Mouse (Mus musculus): ENCODE results near the gene Gm28308. TPM values are rescaled to one million over a fixed set of nuclear protein-coding genes. Genes with fewer than 3 reads are reported as not detected.

Gm28308 gene
- total and polyA plus RNA-seq, 2 experiments from 2014 or later = not detected

- Histone ChIP-seq H3K9me3 (ENCODE audit: low read length) (no peaks in the 10 kb centered on the region), H3K4me1 (ENCODE audit: insufficient read depth, low read length) (no peaks in the 10 kb centered on the region), H3K4me3 (ENCODE audit: low read depth, low read length) (peak overlapping the region; percentile 13; the same call in 1 of the 2 replicates), H3K4me2 (ENCODE audit: low read depth, low read length, poor library complexity, severe bottlenecking) (no peak overlapping the region), H3K9ac (replicated peaks; ENCODE audit: low read length, poor library complexity, severe bottlenecking) (no peak overlapping the region), H3K27me3 (ENCODE audit: insufficient read depth, low read length) (peaks cover 75% of the 10 kb centered on the region), H3K36me3 (ENCODE audit: insufficient read depth, low read length) (no peaks in the 10 kb centered on the region), H3K27ac (ENCODE audit: low read depth, low read length) (no peak overlapping the region)
- under 1% methylated on average over 37 of the region's 39 CpGs for WGBS
- ATAC-seq (ENCODE audit: low FRiP score) (no peak), DNase-seq (ENCODE audit: low spot score) (no peak)
- no peak for TF ChIP-seq CTCF (IDR thresholded peaks at IDR 0.05)
These were observed 49.0 kb downstream of the Gm28308 start for GRCm38 (mm10) chr6:52164051-52164625.

DNA sequence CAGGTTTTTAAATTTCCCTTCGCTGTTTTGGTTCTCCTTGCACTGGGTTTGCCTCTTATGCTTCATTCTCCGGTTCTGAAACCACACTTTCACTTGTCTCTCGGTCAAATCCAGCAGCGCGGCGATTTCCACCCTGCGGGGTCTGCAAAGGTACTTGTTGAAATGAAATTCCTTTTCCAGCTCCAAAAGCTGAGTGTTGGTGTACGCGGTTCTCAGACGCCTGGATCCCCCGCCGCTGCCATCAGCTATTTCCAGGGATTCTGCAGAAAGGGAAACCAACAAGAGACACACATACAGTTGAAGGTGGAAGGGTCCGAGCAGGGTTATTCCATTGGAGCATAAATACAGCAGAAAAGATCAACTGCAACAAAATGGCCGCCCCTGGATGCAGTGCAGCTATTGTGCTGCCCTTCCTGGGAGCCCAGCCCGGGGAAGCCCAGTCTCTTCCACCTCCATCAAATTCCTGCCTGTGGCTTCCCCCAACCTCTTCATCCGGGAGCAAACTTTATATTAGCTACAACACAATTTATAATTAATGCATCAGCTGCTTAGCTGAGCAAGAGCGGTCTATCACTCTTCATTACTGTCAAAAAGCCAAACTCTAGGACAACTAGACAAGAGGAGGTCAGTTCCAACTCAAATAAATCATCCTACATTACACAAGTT lies 49.6 kb downstream of the Gm28308 start:
- no peak overlapping the region for H3K27ac ChIP-seq (ENCODE audit: low read depth, low read length)
- peaks cover 81% of the 10 kb centered on the region for H3K27me3 ChIP-seq (ENCODE audit: insufficient read depth, low read length)
- no peaks in the 10 kb centered on the region for H3K36me3 ChIP-seq (ENCODE audit: insufficient read depth, low read length)
- peaks cover 2% of the 10 kb centered on the region; the same call in 1 of the 2 replicates for H3K4me1 ChIP-seq (ENCODE audit: insufficient read depth, low read length)
- peak overlapping the region; percentile 13; the same call in 1 of the 2 replicates for H3K4me3 ChIP-seq (ENCODE audit: low read depth, low read length)
- ATAC-seq (ENCODE audit: low FRiP score) (no peak), DNase-seq (ENCODE audit: low spot score) (no peak)
- no peaks in the 10 kb centered on the region for H3K9me3 ChIP-seq (ENCODE audit: low read length)
- WGBS = 3% methylated on average over 17 of the region's 17 CpGs
- H3K4me2 ChIP-seq (ENCODE audit: low read depth, low read length, poor library complexity, severe bottlenecking) = no peak overlapping the region
- TF ChIP-seq CTCF (IDR thresholded peaks at IDR 0.05) = no peak
- H3K9ac ChIP-seq (replicated peaks; ENCODE audit: low read length, poor library complexity, severe bottlenecking) = no peak overlapping the region

GRCm38 (mm10) chr6:52162611-52163365 lies 50.4 kb downstream of the Gm28308 start:
- H3K27me3 ChIP-seq (ENCODE audit: insufficient read depth, low read length) = peaks cover 86% of the 10 kb centered on the region

GRCm38 (mm10) chr6:52162093-52162380 lies 51.1 kb downstream of the Gm28308 start:
- no peak for ATAC-seq (ENCODE audit: low FRiP score)
- TF ChIP-seq CTCF (IDR thresholded peaks at IDR 0.05) = no peak
- Histone ChIP-seq H3K4me1 (ENCODE audit: insufficient read depth, low read length) (peaks cover 5% of the 10 kb centered on the region; the same call in 1 of the 2 replicates), H3K4me3 (ENCODE audit: low read depth, low read length) (no peak overlapping the region), H3K36me3 (ENCODE audit: insufficient read depth, low read length) (no peaks in the 10 kb centered on the region), H3K27me3 (ENCODE audit: insufficient read depth, low read length) (peaks cover 82% of the 10 kb centered on the region), H3K9ac (replicated peaks; ENCODE audit: low read length, poor library complexity, severe bottlenecking) (no peak overlapping the region), H3K27ac (ENCODE audit: low read depth, low read length) (no peak overlapping the region), H3K4me2 (ENCODE audit: low read depth, low read length, poor library complexity, severe bottlenecking) (no peak overlapping the region), H3K9me3 (ENCODE audit: low read length) (no peaks in the 10 kb centered on the region)
- no peak for DNase-seq (ENCODE audit: low spot score)
- WGBS = 3% methylated on average over 1 of the region's 1 CpGs

More at GRCm38 (mm10) chr6:52162611-52163365, 50.4 kb downstream of the Gm28308 start:
- ATAC-seq (ENCODE audit: low FRiP score) = no peak
- Histone ChIP-seq H3K9me3 (ENCODE audit: low read length) (no peaks in the 10 kb centered on the region), H3K4me3 (ENCODE audit: low read depth, low read length) (no peak overlapping the region), H3K9ac (replicated peaks; ENCODE audit: low read length, poor library complexity, severe bottlenecking) (no peak overlapping the region), H3K36me3 (ENCODE audit: insufficient read depth, low read length) (no peaks in the 10 kb centered on the region), H3K4me1 (ENCODE audit: insufficient read depth, low read length) (peaks cover 5% of the 10 kb centered on the region; the same call in 1 of the 2 replicates), H3K27ac (ENCODE audit: low read depth, low read length) (no peak overlapping the region), H3K4me2 (ENCODE audit: low read depth, low read length, poor library complexity, severe bottlenecking) (no peak overlapping the region)
- no peak for TF ChIP-seq CTCF (IDR thresholded peaks at IDR 0.05)
- DNase-seq (ENCODE audit: low spot score) = no peak
- 2% methylated on average over 14 of the region's 14 CpGs for WGBS

- Histone ChIP-seq H3K9me3 (ENCODE audit: low read length) (no peaks in the 10 kb centered on the region), H3K4me3 (ENCODE audit: low read depth, low read length) (no peak overlapping the region), H3K27ac (ENCODE audit: low read depth, low read length) (no peak overlapping the region), H3K36me3 (ENCODE audit: insufficient read depth, low read length) (no peaks in the 10 kb centered on the region), H3K27me3 (ENCODE audit: insufficient read depth, low read length) (peaks cover 81% of the 10 kb centered on the region), H3K9ac (replicated peaks; ENCODE audit: low read length, poor library complexity, severe bottlenecking) (no peak overlapping the region), H3K4me2 (ENCODE audit: low read depth, low read length, poor library complexity, severe bottlenecking) (0 out of 2 replicates have a peak overlapping the region, but pooled peaks have one; percentile 12), H3K4me1 (ENCODE audit: insufficient read depth, low read length) (peaks cover 5% of the 10 kb centered on the region; the same call in 1 of the 2 replicates)
- no peak for DNase-seq (ENCODE audit: low spot score)
- WGBS = 5% methylated on average over 8 of the region's 8 CpGs
- no peak for TF ChIP-seq CTCF (IDR thresholded peaks at IDR 0.05)
- ATAC-seq (ENCODE audit: low FRiP score) = no peak
These were observed 51.6 kb downstream of the Gm28308 start for GRCm38 (mm10) chr6:52161336-52162092.
